Mouse (Mus musculus) megakaryocyte, embryonic 14.5 days (primary cell): Measurements from ENCODE around the gene Slc25a45.

Experiments used
- FLI1 ChIP-seq: IDR thresholded peaks from 2 replicates; pipeline ENCODE4 v1.6.1; 2012; ENCODE audit warnings: low read length, inconsistent platforms, mixed read lengths
- GATA1 ChIP-seq: IDR thresholded peaks from 3 replicates; pipeline ENCODE4 v1.6.1; 2012; ENCODE audit warnings: mixed read lengths, low read length, inconsistent platforms, borderline replicate concordance

GRCm38 (mm10) chr19:5834260-5834925 is 43.2 kb upstream of the Slc25a45 start:
- no peak for TF ChIP-seq GATA1
- TF ChIP-seq FLI1: no peak
